In genomic region chr6:113442087-113442441, GRCm38 (mm10) we compare ENCODE assay signal across 7 mouse cellular contexts. TPM values are rescaled to one million over a fixed set of nuclear protein-coding genes. Genes with fewer than 3 reads are reported as not detected.
A peak's percentile ranks its signal among the peaks of the same experiment; 100 is the strongest.
DNase-seq lines count a peak whose midpoint lies in the region; ATAC-seq lines count a peak whose summit lies in the region.

No protein-coding gene starts in this region.

- H3K27ac ChIP-seq in limb, embryonic 11.5 days (replicated peaks; ENCODE audit: low read depth, low read length): no peak overlapping the region
- H3K27ac ChIP-seq in stomach, embryonic 15.5 days: peak overlapping the region; percentile 33; the same call in 1 of the 2 replicates

- H3K9ac ChIP-seq in limb, embryonic 11.5 days (ENCODE audit: low read length): peak overlapping the region; percentile 94
- 0 out of 2 replicates have a peak overlapping the region, but pooled peaks have one; percentile 26 for H3K9ac ChIP-seq in stomach, embryonic 15.5 days

- peaks cover 3% of the 10 kb centered on the region for H3K27me3 ChIP-seq in megakaryocyte, embryonic 14.5 days (replicated peaks)
- H3K27me3 ChIP-seq in limb, embryonic 11.5 days (ENCODE audit: control insufficient read depth, insufficient read depth, low read length): no peaks in the 10 kb centered on the region
- no peaks in the 10 kb centered on the region for H3K27me3 ChIP-seq in stomach, embryonic 15.5 days (replicated peaks)

- H3K4me3 ChIP-seq in megakaryocyte, embryonic 14.5 days (replicated peaks): peak overlapping the region; percentile 99
- H3K4me3 ChIP-seq in limb, embryonic 11.5 days (ENCODE audit: low read depth, low read length): peak overlapping the region; percentile 99
- peak overlapping the region; percentile 99 for H3K4me3 ChIP-seq in stomach, embryonic 15.5 days (replicated peaks)

- H3K4me2 ChIP-seq in limb, embryonic 11.5 days (ENCODE audit: low read depth, severe bottlenecking): peak overlapping the region; percentile 90
- peak overlapping the region; percentile 79 for H3K4me2 ChIP-seq in stomach, embryonic 15.5 days

- WGBS in limb, embryonic 11.5 days: 42% methylated on average over 9 of the region's 9 CpGs
- WGBS in stomach, embryonic 15.5 days: 38% methylated on average over 9 of the region's 9 CpGs

- H3K9me3 ChIP-seq in megakaryocyte, embryonic 14.5 days: no peaks in the 10 kb centered on the region
- H3K9me3 ChIP-seq in limb, embryonic 11.5 days (ENCODE audit: control insufficient read depth, low read length): no peaks in the 10 kb centered on the region
- H3K9me3 ChIP-seq in stomach, embryonic 15.5 days: no peaks in the 10 kb centered on the region

- no peak for ATAC-seq in megakaryocyte, adult 5-6 weeks (ENCODE audit: poor library complexity, severe bottlenecking)
- ATAC-seq in erythroid progenitor cell, adult 5-6 weeks (replicated peaks; ENCODE audit: low FRiP score, poor library complexity, severe bottlenecking): peak; percentile 6; the same call in 1 of the 2 replicates
- 0 out of 2 replicates have a peak, but pooled peaks have one; percentile 12 for ATAC-seq in limb, embryonic 11.5 days (ENCODE audit: insufficient number of reproducible peaks, low FRiP score, low TSS enrichment, low read depth)
- no peak for ATAC-seq in stomach, embryonic 15.5 days (ENCODE audit: insufficient read depth, low FRiP score, low read depth)
- no peak for ATAC-seq in monocyte, adult 5-6 weeks (replicated peaks; ENCODE audit: insufficient number of reproducible peaks, low FRiP score, low TSS enrichment, poor library complexity, severe bottlenecking)

- DNase-seq in limb, embryonic 11.5 days (ENCODE audit: low spot score): no peak
- DNase-seq in T-cell, adult 2 months (ENCODE audit: low spot score): no peak

- H3K36me3 ChIP-seq in megakaryocyte, embryonic 14.5 days (replicated peaks; ENCODE audit: low read length): peaks cover 18% of the 10 kb centered on the region
- no peaks in the 10 kb centered on the region for H3K36me3 ChIP-seq in limb, embryonic 11.5 days (ENCODE audit: control insufficient read depth, insufficient read depth, low read length)
- peaks cover 9% of the 10 kb centered on the region for H3K36me3 ChIP-seq in stomach, embryonic 15.5 days

- peaks cover 36% of the 10 kb centered on the region for H3K4me1 ChIP-seq in megakaryocyte, embryonic 14.5 days
- H3K4me1 ChIP-seq in limb, embryonic 11.5 days (ENCODE audit: control insufficient read depth, insufficient read depth, low read length): 0 out of 2 replicates have a peak, but pooled peaks cover 4% of the 10 kb centered on the region
- no peaks in the 10 kb centered on the region for H3K4me1 ChIP-seq in stomach, embryonic 15.5 days

RNA-seq across cellular contexts. Expression of gene Jagn1, which starts 0.3 kb away (rescaled TPM):
- polyA plus RNA-seq in megakaryocyte, embryonic 14.5 days (2012; ENCODE audit: insufficient read depth, low replicate concordance): 1.5 and 10.3 TPM in 2 replicates
- total RNA-seq in megakaryocyte, adult 5-6 weeks (2015): 34.2 and 43.6 TPM in 2 replicates
- total RNA-seq in megakaryocyte, adult 5-6 weeks (2017): 11.0 and 12.7 TPM in 2 replicates
- 11.2 and 13.0 TPM in 2 replicates for total RNA-seq in erythroid progenitor cell, adult 5-6 weeks (2015; ENCODE audit: low replicate concordance)
- total RNA-seq in erythroid progenitor cell, adult 5-6 weeks (2017; ENCODE audit: low replicate concordance): 4.5 and 6.9 TPM in 2 replicates
- 71.0 and 76.1 TPM in 2 replicates for polyA plus RNA-seq in limb, embryonic 11.5 days (2014; fragmentation: Nextera tagmentation; extraction: Ambion mirVana)
- 84.2 and 91.1 TPM in 2 replicates for polyA plus RNA-seq in stomach, embryonic 15.5 days (2015; fragmentation: Nextera tagmentation; extraction: Ambion mirVana)
- total RNA-seq in monocyte, adult 5-6 weeks (2017): 6.8 to 22.3 TPM (median 21.0 TPM) in 3 replicates

RNA-seq across cellular contexts. Expression of gene Cidec, which starts 6.5 kb away (rescaled TPM):
- not detected in 2 replicates for polyA plus RNA-seq in megakaryocyte, embryonic 14.5 days (2012; ENCODE audit: insufficient read depth, low replicate concordance)
- total RNA-seq in megakaryocyte, adult 5-6 weeks (2015): not detected in 2 replicates
- not detected in 2 replicates for total RNA-seq in megakaryocyte, adult 5-6 weeks (2017)
- total RNA-seq in erythroid progenitor cell, adult 5-6 weeks (2015; ENCODE audit: low replicate concordance): not detected in 2 replicates
- not detected in 2 replicates for total RNA-seq in erythroid progenitor cell, adult 5-6 weeks (2017; ENCODE audit: low replicate concordance)
- not detected in 2 replicates for polyA plus RNA-seq in limb, embryonic 11.5 days (2014; fragmentation: Nextera tagmentation; extraction: Ambion mirVana)
- 2.3 and 3.8 TPM in 2 replicates for polyA plus RNA-seq in stomach, embryonic 15.5 days (2015; fragmentation: Nextera tagmentation; extraction: Ambion mirVana)
- not detected in 3 replicates for total RNA-seq in monocyte, adult 5-6 weeks (2017)

RNA-seq across cellular contexts. Expression of gene Il17re, which starts 16.2 kb away (rescaled TPM):
- polyA plus RNA-seq in megakaryocyte, embryonic 14.5 days (2012; ENCODE audit: insufficient read depth, low replicate concordance): 1.0 TPM in 1 of 2 replicates, not detected in the other
- total RNA-seq in megakaryocyte, adult 5-6 weeks (2015): not detected in 2 replicates
- total RNA-seq in megakaryocyte, adult 5-6 weeks (2017): not detected in 2 replicates
- not detected in 2 replicates for total RNA-seq in erythroid progenitor cell, adult 5-6 weeks (2015; ENCODE audit: low replicate concordance)
- total RNA-seq in erythroid progenitor cell, adult 5-6 weeks (2017; ENCODE audit: low replicate concordance): not detected in 2 replicates
- 1.2 and 1.5 TPM in 2 replicates for polyA plus RNA-seq in limb, embryonic 11.5 days (2014; fragmentation: Nextera tagmentation; extraction: Ambion mirVana)
- 16.8 and 18.2 TPM in 2 replicates for polyA plus RNA-seq in stomach, embryonic 15.5 days (2015; fragmentation: Nextera tagmentation; extraction: Ambion mirVana)
- total RNA-seq in monocyte, adult 5-6 weeks (2017): not detected in 3 replicates

RNA-seq across cellular contexts. Expression of gene Rpusd3, which starts 22.9 kb away (rescaled TPM):
- polyA plus RNA-seq in megakaryocyte, embryonic 14.5 days (2012; ENCODE audit: insufficient read depth, low replicate concordance): 76.2 and 91.3 TPM in 2 replicates
- 2.5 and 6.2 TPM in 2 replicates for total RNA-seq in megakaryocyte, adult 5-6 weeks (2015)
- total RNA-seq in megakaryocyte, adult 5-6 weeks (2017): 2.5 and 3.0 TPM in 2 replicates
- not detected in 2 replicates for total RNA-seq in erythroid progenitor cell, adult 5-6 weeks (2015; ENCODE audit: low replicate concordance)
- total RNA-seq in erythroid progenitor cell, adult 5-6 weeks (2017; ENCODE audit: low replicate concordance): 1.4 and 2.1 TPM in 2 replicates
- 34.9 and 39.0 TPM in 2 replicates for polyA plus RNA-seq in limb, embryonic 11.5 days (2014; fragmentation: Nextera tagmentation; extraction: Ambion mirVana)
- 15.9 and 20.8 TPM in 2 replicates for polyA plus RNA-seq in stomach, embryonic 15.5 days (2015; fragmentation: Nextera tagmentation; extraction: Ambion mirVana)
- 0.96 to 6.9 TPM (median 4.4 TPM) in 3 replicates for total RNA-seq in monocyte, adult 5-6 weeks (2017)

RNA-seq across cellular contexts. Expression of gene Il17rc, which starts 29.2 kb away (rescaled TPM):
- polyA plus RNA-seq in megakaryocyte, embryonic 14.5 days (2012; ENCODE audit: insufficient read depth, low replicate concordance): 0.25 TPM in 1 of 2 replicates, not detected in the other
- not detected in 2 replicates for total RNA-seq in megakaryocyte, adult 5-6 weeks (2015)
- total RNA-seq in megakaryocyte, adult 5-6 weeks (2017): not detected in 2 replicates
- total RNA-seq in erythroid progenitor cell, adult 5-6 weeks (2015; ENCODE audit: low replicate concordance): not detected in 2 replicates
- not detected in 2 replicates for total RNA-seq in erythroid progenitor cell, adult 5-6 weeks (2017; ENCODE audit: low replicate concordance)
- 2.4 and 3.2 TPM in 2 replicates for polyA plus RNA-seq in limb, embryonic 11.5 days (2014; fragmentation: Nextera tagmentation; extraction: Ambion mirVana)
- polyA plus RNA-seq in stomach, embryonic 15.5 days (2015; fragmentation: Nextera tagmentation; extraction: Ambion mirVana): 26.4 and 26.7 TPM in 2 replicates
- not detected in 3 replicates for total RNA-seq in monocyte, adult 5-6 weeks (2017)

Comparison
In these comparisons a context has a peak if more than half of its experiments do, and no peak if none do; other contexts are left out.
1. ATAC-seq: peak in erythroid progenitor cell, adult 5-6 weeks (single experiment) and limb, embryonic 11.5 days (single experiment); none in megakaryocyte, adult 5-6 weeks (single experiment), stomach, embryonic 15.5 days (single experiment) and monocyte, adult 5-6 weeks (single experiment).
2. Peak in every context shown above with its lines, with median percentiles within 50 percentile points of each other: H3K4me3 ChIP-seq.